Mouse (Mus musculus): ENCODE data around the gene Fgf18.

The Fgf18 gene

GRCm38 (mm10) chr11:33147171-33147571, at the start of gene Fgf18:
TSS of gene Fgf18 (minus strand) at chr11:33147400.
- no peak for DNase-seq (ENCODE audit: extremely low spot score, low read depth, low spot score)

GRCm38 (mm10) chr11:33196447-33197132, 49.4 kb upstream of the Fgf18 start:
- DNase-seq (ENCODE audit: extremely low spot score, low read depth, low spot score): no peak

GRCm38 (mm10) chr11:33195531-33196446, 48.6 kb upstream of the Fgf18 start:
- no peak for DNase-seq (ENCODE audit: extremely low spot score, low read depth, low spot score)

- DNase-seq (ENCODE audit: extremely low spot score, low read depth, low spot score): no peak
These were observed 47.9 kb upstream of the Fgf18 start for GRCm38 (mm10) chr11:33195061-33195460.

GRCm38 (mm10) chr11:33193695-33194094, 46.5 kb upstream of the Fgf18 start:
- DNase-seq (ENCODE audit: extremely low spot score, low read depth, low spot score): no peak

GRCm38 (mm10) chr11:33181804-33182203, 34.6 kb upstream of the Fgf18 start:
- DNase-seq (ENCODE audit: extremely low spot score, low read depth, low spot score): no peak

- DNase-seq (ENCODE audit: extremely low spot score, low read depth, low spot score): no peak
These were observed 33.5 kb upstream of the Fgf18 start for GRCm38 (mm10) chr11:33180701-33181116.

GRCm38 (mm10) chr11:33179802-33180201, 32.6 kb upstream of the Fgf18 start:
- no peak for DNase-seq (ENCODE audit: extremely low spot score, low read depth, low spot score)

GRCm38 (mm10) chr11:33176525-33177245, 29.5 kb upstream of the Fgf18 start:
- no peak for DNase-seq (ENCODE audit: extremely low spot score, low read depth, low spot score)

- no peak for DNase-seq (ENCODE audit: extremely low spot score, low read depth, low spot score)
These were observed 28.6 kb upstream of the Fgf18 start for GRCm38 (mm10) chr11:33175768-33176167.

- no peak for DNase-seq (ENCODE audit: extremely low spot score, low read depth, low spot score)
These were observed 23.3 kb upstream of the Fgf18 start for GRCm38 (mm10) chr11:33170489-33170888.

GRCm38 (mm10) chr11:33162998-33163506, 15.9 kb upstream of the Fgf18 start, which contains the start of gene Npm1:
TSS of gene Npm1 (minus strand) at chr11:33163206.
- DNase-seq (ENCODE audit: extremely low spot score, low read depth, low spot score): peak; percentile 99

- no peak for DNase-seq (ENCODE audit: extremely low spot score, low read depth, low spot score)
These were observed 15.2 kb upstream of the Fgf18 start for GRCm38 (mm10) chr11:33162211-33162997.

- DNase-seq (ENCODE audit: extremely low spot score, low read depth, low spot score): no peak
These were observed 12.5 kb upstream of the Fgf18 start for GRCm38 (mm10) chr11:33159741-33160140.

GRCm38 (mm10) chr11:33157453-33158196, 10.4 kb upstream of the Fgf18 start:
- no peak for DNase-seq (ENCODE audit: extremely low spot score, low read depth, low spot score)

- DNase-seq (ENCODE audit: extremely low spot score, low read depth, low spot score): no peak
These were observed 9.3 kb upstream of the Fgf18 start for GRCm38 (mm10) chr11:33156436-33157015.

- no peak for DNase-seq (ENCODE audit: extremely low spot score, low read depth, low spot score)
These were observed 7.3 kb upstream of the Fgf18 start for GRCm38 (mm10) chr11:33154459-33154858.

GRCm38 (mm10) chr11:33152997-33153396, 5.8 kb upstream of the Fgf18 start:
- DNase-seq (ENCODE audit: extremely low spot score, low read depth, low spot score): no peak

GRCm38 (mm10) chr11:33151780-33152145, 4.6 kb upstream of the Fgf18 start:
- no peak for DNase-seq (ENCODE audit: extremely low spot score, low read depth, low spot score)
